Mouse (Mus musculus): ENCODE results near the gene Rai1. TPM values are rescaled to one million over a fixed set of nuclear protein-coding genes. Genes with fewer than 3 reads are reported as not detected.

Gene Rai1
- polyA plus RNA-seq, 1 experiment from 2014 or later, result 16.1 TPM

GRCm38 (mm10) chr11:60070599-60070998 is 34.2 kb upstream of the Rai1 start:
- ATAC-seq (ENCODE audit: insufficient read depth, low FRiP score), result no peak; the same call in 1 of the 2 replicates
- Histone ChIP-seq H3K9ac (ENCODE audit: low read length) (no peak overlapping the region), H3K27ac (ENCODE audit: low read length) (no peak overlapping the region), H3K27me3 (ENCODE audit: control insufficient read depth, insufficient read depth, low read length) (no peaks in the 10 kb centered on the region), H3K4me1 (ENCODE audit: control insufficient read depth, insufficient read depth, low read length) (no peaks in the 10 kb centered on the region), H3K36me3 (ENCODE audit: control insufficient read depth, insufficient read depth, low read length) (no peaks in the 10 kb centered on the region), H3K4me2 (ENCODE audit: low read depth, low read length) (no peak overlapping the region), H3K9me3 (replicated peaks; ENCODE audit: control insufficient read depth, low read length) (no peaks in the 10 kb centered on the region), H3K4me3 (replicated peaks; ENCODE audit: low read length) (no peak overlapping the region)
- 34% methylated on average over 8 of the region's 8 CpGs for WGBS

- H3K36me3 ChIP-seq (ENCODE audit: control insufficient read depth, insufficient read depth, low read length), result no peaks in the 10 kb centered on the region
- no peak overlapping the region for H3K4me3 ChIP-seq (replicated peaks; ENCODE audit: low read length)
- no peak overlapping the region for H3K9ac ChIP-seq (ENCODE audit: low read length)
- WGBS, result 79% methylated on average over 6 of the region's 6 CpGs
- no peak overlapping the region for H3K4me2 ChIP-seq (ENCODE audit: low read depth, low read length)
- no peaks in the 10 kb centered on the region for H3K4me1 ChIP-seq (ENCODE audit: control insufficient read depth, insufficient read depth, low read length)
- no peaks in the 10 kb centered on the region for H3K9me3 ChIP-seq (replicated peaks; ENCODE audit: control insufficient read depth, low read length)
- H3K27ac ChIP-seq (ENCODE audit: low read length), result no peak overlapping the region
- H3K27me3 ChIP-seq (ENCODE audit: control insufficient read depth, insufficient read depth, low read length), result no peaks in the 10 kb centered on the region
- no peak for ATAC-seq (ENCODE audit: insufficient read depth, low FRiP score)
Observed at GRCm38 (mm10) chr11:60071221-60071620, 33.6 kb upstream of the Rai1 start.

DNA sequence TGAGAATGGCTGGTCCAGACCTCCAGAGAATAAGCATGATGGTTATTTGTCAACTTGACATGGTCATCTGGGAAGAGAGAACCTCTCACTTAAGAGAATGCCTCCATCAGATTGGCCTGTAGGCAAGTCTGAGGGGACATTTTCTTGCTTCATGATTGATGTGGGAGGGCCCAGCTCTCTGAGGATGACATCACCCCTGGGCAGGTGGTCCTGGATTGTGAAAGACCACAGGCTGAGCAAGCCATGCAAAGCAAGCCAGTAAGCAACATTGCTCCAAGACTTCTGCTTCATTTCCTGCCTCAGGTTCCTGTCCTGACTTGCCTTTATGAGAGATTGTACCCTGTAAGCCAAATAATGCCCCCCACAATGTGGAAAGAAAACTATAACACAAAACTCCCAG is 31.7 kb upstream of the Rai1 start:
- Histone ChIP-seq H3K27me3 (ENCODE audit: control insufficient read depth, insufficient read depth, low read length) (no peaks in the 10 kb centered on the region), H3K4me3 (replicated peaks; ENCODE audit: low read length) (no peak overlapping the region), H3K4me2 (ENCODE audit: low read depth, low read length) (no peak overlapping the region), H3K36me3 (ENCODE audit: control insufficient read depth, insufficient read depth, low read length) (no peaks in the 10 kb centered on the region), H3K27ac (ENCODE audit: low read length) (no peak overlapping the region), H3K4me1 (ENCODE audit: control insufficient read depth, insufficient read depth, low read length) (no peaks in the 10 kb centered on the region), H3K9ac (ENCODE audit: low read length) (no peak overlapping the region), H3K9me3 (replicated peaks; ENCODE audit: control insufficient read depth, low read length) (no peaks in the 10 kb centered on the region)
- no peak for ATAC-seq (ENCODE audit: insufficient read depth, low FRiP score)

GRCm38 (mm10) chr11:60073936-60074502 is 30.8 kb upstream of the Rai1 start:
- no peak overlapping the region for H3K27ac ChIP-seq (ENCODE audit: low read length)
- H3K4me1 ChIP-seq (ENCODE audit: control insufficient read depth, insufficient read depth, low read length), result no peaks in the 10 kb centered on the region
- no peaks in the 10 kb centered on the region for H3K9me3 ChIP-seq (replicated peaks; ENCODE audit: control insufficient read depth, low read length)
- H3K4me3 ChIP-seq (replicated peaks; ENCODE audit: low read length), result no peak overlapping the region
- no peaks in the 10 kb centered on the region for H3K36me3 ChIP-seq (ENCODE audit: control insufficient read depth, insufficient read depth, low read length)
- ATAC-seq (ENCODE audit: insufficient read depth, low FRiP score), result no peak
- no peak overlapping the region for H3K4me2 ChIP-seq (ENCODE audit: low read depth, low read length)
- H3K27me3 ChIP-seq (ENCODE audit: control insufficient read depth, insufficient read depth, low read length), result no peaks in the 10 kb centered on the region
- 56% methylated on average over 15 of the region's 15 CpGs for WGBS
- H3K9ac ChIP-seq (ENCODE audit: low read length), result no peak overlapping the region

- Histone ChIP-seq H3K27ac (ENCODE audit: low read length) (no peak overlapping the region), H3K9ac (ENCODE audit: low read length) (no peak overlapping the region), H3K9me3 (replicated peaks; ENCODE audit: control insufficient read depth, low read length) (no peaks in the 10 kb centered on the region), H3K4me1 (ENCODE audit: control insufficient read depth, insufficient read depth, low read length) (no peaks in the 10 kb centered on the region), H3K36me3 (ENCODE audit: control insufficient read depth, insufficient read depth, low read length) (no peaks in the 10 kb centered on the region), H3K27me3 (ENCODE audit: control insufficient read depth, insufficient read depth, low read length) (no peaks in the 10 kb centered on the region), H3K4me2 (ENCODE audit: low read depth, low read length) (no peak overlapping the region), H3K4me3 (replicated peaks; ENCODE audit: low read length) (no peak overlapping the region)
- no peak for ATAC-seq (ENCODE audit: insufficient read depth, low FRiP score)
- 87% methylated on average over 3 of the region's 3 CpGs for WGBS
Observed at GRCm38 (mm10) chr11:60076183-60076582, 28.6 kb upstream of the Rai1 start.

DNA sequence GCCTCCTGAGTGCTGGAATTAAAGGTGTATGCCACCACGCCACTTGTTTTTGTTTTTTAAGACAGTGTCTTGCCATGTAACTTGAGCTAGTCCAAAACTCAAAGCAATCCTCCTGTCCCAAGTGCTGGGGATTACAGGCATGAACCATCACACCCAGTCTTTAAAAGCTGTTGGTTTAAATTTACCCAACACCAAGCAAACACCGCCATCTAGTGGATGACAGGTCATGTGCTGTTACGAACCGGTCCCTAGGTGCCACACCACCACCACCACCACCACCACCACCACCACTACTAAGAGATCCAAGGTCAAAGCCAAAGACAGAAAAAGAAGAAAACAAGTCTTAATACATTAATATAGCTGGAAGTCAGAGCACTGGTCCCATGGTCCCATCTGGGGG is 28.0 kb upstream of the Rai1 start:
- H3K4me2 ChIP-seq (ENCODE audit: low read depth, low read length), result no peak overlapping the region
- H3K9ac ChIP-seq (ENCODE audit: low read length), result no peak overlapping the region
- H3K36me3 ChIP-seq (ENCODE audit: control insufficient read depth, insufficient read depth, low read length), result no peaks in the 10 kb centered on the region
- H3K4me3 ChIP-seq (replicated peaks; ENCODE audit: low read length), result no peak overlapping the region
- 9% methylated on average over 4 of the region's 4 CpGs for WGBS
- no peak overlapping the region for H3K27ac ChIP-seq (ENCODE audit: low read length)
- H3K9me3 ChIP-seq (replicated peaks; ENCODE audit: control insufficient read depth, low read length), result no peaks in the 10 kb centered on the region
- H3K4me1 ChIP-seq (ENCODE audit: control insufficient read depth, insufficient read depth, low read length), result no peaks in the 10 kb centered on the region
- ATAC-seq (ENCODE audit: insufficient read depth, low FRiP score), result peak; percentile 37; the same call in 1 of the 2 replicates
- H3K27me3 ChIP-seq (ENCODE audit: control insufficient read depth, insufficient read depth, low read length), result no peaks in the 10 kb centered on the region

- 42% methylated on average over 2 of the region's 2 CpGs for WGBS
Observed at GRCm38 (mm10) chr11:60084589-60084988, 20.2 kb upstream of the Rai1 start.

GRCm38 (mm10) chr11:60086676-60087075 is 18.1 kb upstream of the Rai1 start:
- WGBS, result 77% methylated on average over 1 of the region's 1 CpGs
- H3K4me1 ChIP-seq (ENCODE audit: control insufficient read depth, insufficient read depth, low read length), result no peaks in the 10 kb centered on the region; the same call in 1 of the 2 replicates
- H3K4me3 ChIP-seq (replicated peaks; ENCODE audit: low read length), result no peak overlapping the region
- H3K4me2 ChIP-seq (ENCODE audit: low read depth, low read length), result no peak overlapping the region
- no peak overlapping the region for H3K27ac ChIP-seq (ENCODE audit: low read length)
- no peaks in the 10 kb centered on the region for H3K27me3 ChIP-seq (ENCODE audit: control insufficient read depth, insufficient read depth, low read length)
- no peaks in the 10 kb centered on the region for H3K36me3 ChIP-seq (ENCODE audit: control insufficient read depth, insufficient read depth, low read length)
- no peak overlapping the region for H3K9ac ChIP-seq (ENCODE audit: low read length)
- H3K9me3 ChIP-seq (replicated peaks; ENCODE audit: control insufficient read depth, low read length), result no peaks in the 10 kb centered on the region
- no peak for ATAC-seq (ENCODE audit: insufficient read depth, low FRiP score)

More at GRCm38 (mm10) chr11:60084589-60084988, 20.2 kb upstream of the Rai1 start:
- no peak overlapping the region for H3K27ac ChIP-seq (ENCODE audit: low read length)
- no peaks in the 10 kb centered on the region for H3K9me3 ChIP-seq (replicated peaks; ENCODE audit: control insufficient read depth, low read length)
- no peak overlapping the region for H3K9ac ChIP-seq (ENCODE audit: low read length)
- H3K27me3 ChIP-seq (ENCODE audit: control insufficient read depth, insufficient read depth, low read length), result no peaks in the 10 kb centered on the region
- no peak overlapping the region for H3K4me3 ChIP-seq (replicated peaks; ENCODE audit: low read length)
- no peak overlapping the region for H3K4me2 ChIP-seq (ENCODE audit: low read depth, low read length)
- no peaks in the 10 kb centered on the region for H3K36me3 ChIP-seq (ENCODE audit: control insufficient read depth, insufficient read depth, low read length)
- H3K4me1 ChIP-seq (ENCODE audit: control insufficient read depth, insufficient read depth, low read length), result no peaks in the 10 kb centered on the region
- no peak for ATAC-seq (ENCODE audit: insufficient read depth, low FRiP score)

DNA sequence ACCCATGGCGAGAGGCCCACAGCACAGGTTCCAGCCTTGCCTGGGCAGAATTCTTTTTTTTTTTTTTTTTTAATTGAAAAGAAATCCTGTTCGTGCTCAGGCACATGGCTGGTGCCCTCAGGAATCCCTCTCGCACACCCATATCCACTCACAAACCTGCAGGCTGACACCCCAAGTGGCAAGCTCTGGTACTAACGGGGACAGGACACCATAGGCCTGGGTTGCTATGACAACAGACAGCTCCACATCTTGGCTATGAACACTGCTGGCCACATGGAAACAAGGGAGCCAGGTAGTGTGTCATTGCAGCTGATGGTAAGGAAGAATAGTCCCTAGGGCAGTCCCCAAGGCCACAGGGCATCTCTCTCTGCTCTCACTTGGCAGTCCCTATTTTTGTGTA is 15.9 kb upstream of the Rai1 start:
- no peak for ATAC-seq (ENCODE audit: insufficient read depth, low FRiP score)
- no peaks in the 10 kb centered on the region for H3K27me3 ChIP-seq (ENCODE audit: control insufficient read depth, insufficient read depth, low read length)
- no peak overlapping the region for H3K9ac ChIP-seq (ENCODE audit: low read length)
- H3K9me3 ChIP-seq (replicated peaks; ENCODE audit: control insufficient read depth, low read length), result no peaks in the 10 kb centered on the region
- H3K36me3 ChIP-seq (ENCODE audit: control insufficient read depth, insufficient read depth, low read length), result no peaks in the 10 kb centered on the region
- no peak overlapping the region for H3K27ac ChIP-seq (ENCODE audit: low read length)
- WGBS, result 40% methylated on average over 4 of the region's 4 CpGs
- H3K4me1 ChIP-seq (ENCODE audit: control insufficient read depth, insufficient read depth, low read length), result no peaks in the 10 kb centered on the region; the same call in 1 of the 2 replicates
- no peak overlapping the region for H3K4me3 ChIP-seq (replicated peaks; ENCODE audit: low read length)
- H3K4me2 ChIP-seq (ENCODE audit: low read depth, low read length), result no peak overlapping the region
